Mouse (Mus musculus): ENCODE results near the gene Phb2. TPM values are rescaled to one million over a fixed set of nuclear protein-coding genes. Genes with fewer than 3 reads are reported as not detected.

Gene Phb2
- total RNA-seq, 2 experiments from 2014 or later, result 114 to 129 TPM

DNA sequence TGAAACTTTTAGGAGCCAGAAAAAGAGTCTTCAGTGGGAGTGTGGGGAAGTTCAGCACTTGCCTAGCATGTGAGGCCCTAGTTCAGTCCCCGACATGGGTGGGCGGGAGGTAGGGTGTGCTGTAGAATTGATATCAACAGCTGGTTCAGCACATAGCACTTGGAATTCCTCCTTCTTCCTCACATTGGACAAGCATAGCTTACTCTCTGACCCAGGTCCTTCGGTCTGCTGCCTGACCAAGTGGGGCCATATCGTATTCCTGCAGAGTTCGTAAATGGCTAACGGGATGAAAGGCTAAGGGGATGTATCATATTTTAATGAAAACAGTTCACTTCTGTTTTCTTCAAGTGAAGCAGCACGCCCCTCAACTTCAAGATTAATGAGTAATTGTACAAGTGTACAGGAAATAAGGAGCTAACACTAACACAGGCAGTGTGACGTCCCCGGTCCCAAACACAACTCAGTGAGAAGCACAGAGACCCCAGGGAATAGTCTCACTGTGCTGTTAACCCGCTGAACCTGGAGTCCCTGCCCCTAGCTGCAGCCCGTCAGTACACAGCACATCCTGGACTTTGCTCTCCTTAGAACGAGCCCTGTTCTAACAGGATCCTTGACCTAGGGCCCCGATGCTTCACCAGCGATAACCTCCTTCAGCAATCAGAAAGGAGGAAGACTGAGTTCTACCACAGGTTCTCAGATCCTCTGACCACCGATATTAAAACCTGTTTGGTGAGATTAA is 18.7 kb upstream of the Phb2 start:
- DNase-seq, result no peak

- DNase-seq, result peak; percentile 60 to 77
These were observed 17.8 kb upstream of the Phb2 start for GRCm38 (mm10) chr6:124694166-124694955.

DNA sequence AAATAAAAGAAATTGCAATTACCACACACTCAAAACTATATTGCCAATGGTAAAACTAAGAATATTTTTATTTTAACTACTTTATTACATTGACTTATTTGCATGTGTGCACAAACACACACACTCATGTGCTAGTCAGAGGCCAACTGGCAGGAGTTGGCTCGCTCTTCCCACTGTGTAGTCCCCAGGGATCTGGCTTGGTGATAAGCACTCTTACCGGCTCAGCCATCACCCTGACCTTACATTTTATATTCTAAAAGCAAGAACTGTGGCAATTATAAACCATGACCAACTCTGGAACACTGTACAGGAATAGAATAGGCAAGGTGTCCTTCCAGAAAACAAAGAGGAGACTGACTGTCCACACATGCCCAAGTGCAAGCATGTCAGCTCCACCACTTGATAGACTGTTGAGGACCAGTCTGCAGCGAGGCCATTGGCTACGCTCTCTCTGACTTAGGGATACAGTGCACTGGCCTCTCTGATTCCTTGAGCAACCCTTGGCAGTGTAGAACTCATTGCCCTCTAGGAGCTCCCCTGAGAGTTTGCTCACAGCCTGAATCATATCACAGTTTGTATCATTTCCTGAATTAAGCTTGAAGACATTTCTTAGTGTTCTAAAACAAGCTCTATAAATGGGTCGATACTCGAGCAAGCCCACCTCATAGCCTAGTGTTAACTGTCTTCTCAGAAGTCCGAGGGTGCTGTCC is 15.5 kb upstream of the Phb2 start:
- DNase-seq, result no peak

DNA sequence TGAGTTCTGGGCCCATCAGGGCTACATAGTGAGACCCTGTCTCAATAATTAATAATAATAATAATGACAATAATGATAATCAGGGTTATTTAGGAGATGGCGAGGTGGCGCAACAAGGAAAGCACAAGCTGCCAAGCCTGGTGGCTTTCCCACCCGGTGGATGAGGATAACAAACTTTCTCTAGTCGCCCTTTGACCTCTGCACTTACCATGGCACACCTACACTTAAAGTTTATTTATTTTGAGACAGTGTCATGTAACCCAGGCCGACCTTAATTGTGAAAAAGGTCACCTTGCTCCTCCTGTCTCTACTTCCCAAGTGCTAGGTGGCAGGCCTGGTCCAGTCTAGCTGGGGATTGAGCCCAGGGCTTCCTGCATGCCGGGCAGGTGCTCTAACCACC is 13.4 kb upstream of the Phb2 start:
- DNase-seq, result no peak

- no peak for DNase-seq
These were observed 12.8 kb upstream of the Phb2 start for GRCm38 (mm10) chr6:124699366-124699765.

- DNase-seq, result peak; percentile 46 to 62
These were observed 12.1 kb upstream of the Phb2 start for GRCm38 (mm10) chr6:124699962-124700610.

DNA sequence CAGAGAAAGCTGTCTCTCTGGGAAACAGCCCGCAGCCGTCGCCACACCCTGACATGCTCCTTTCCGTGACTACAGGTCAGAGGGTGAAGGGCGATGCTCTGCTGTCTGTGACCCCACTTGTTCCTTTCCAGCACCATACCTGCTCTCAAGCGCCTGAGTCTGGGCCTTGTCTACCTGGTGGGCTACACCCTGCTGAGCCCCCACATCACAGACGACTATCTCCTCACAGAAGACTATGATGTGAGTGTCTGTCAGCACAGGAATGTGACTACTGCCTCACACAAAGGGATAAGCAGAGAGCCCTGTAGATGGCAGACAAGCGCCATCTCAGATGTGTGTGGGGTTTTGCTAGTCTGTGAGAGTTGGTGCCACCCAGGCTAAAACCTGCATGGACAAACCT is 10.8 kb upstream of the Phb2 start:
- DNase-seq, result no peak

DNA sequence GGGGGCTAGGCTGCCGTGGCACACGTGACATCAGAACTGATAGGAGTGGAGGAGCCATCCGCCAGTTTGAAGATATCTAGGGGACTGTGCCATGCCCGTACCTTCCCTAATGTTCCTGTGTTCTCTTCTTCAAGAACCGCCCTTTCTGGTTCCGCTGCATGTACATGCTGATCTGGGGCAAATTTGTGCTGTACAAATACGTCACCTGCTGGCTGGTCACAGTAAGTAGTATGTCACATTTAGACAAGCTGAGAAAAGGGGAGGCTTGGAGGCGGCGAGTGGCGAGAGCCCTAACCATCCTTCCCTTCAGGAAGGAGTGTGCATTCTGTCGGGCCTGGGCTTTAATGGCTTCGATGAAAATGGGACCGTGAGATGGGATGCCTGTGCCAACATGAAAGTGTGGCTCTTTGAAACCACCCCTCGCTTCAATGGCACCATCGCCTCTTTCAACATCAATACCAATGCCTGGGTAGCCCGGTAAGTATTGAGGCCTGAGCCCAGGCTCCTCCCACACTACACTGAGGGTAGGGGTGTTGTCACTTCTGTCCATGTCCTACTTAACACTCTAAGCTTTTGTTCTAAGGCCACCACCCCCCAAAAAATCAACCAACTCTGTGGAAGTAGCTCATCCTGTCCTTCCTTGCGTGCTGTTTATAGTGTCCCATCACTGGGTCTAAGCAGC is 9.9 kb upstream of the Phb2 start:
- no peak for DNase-seq

DNA sequence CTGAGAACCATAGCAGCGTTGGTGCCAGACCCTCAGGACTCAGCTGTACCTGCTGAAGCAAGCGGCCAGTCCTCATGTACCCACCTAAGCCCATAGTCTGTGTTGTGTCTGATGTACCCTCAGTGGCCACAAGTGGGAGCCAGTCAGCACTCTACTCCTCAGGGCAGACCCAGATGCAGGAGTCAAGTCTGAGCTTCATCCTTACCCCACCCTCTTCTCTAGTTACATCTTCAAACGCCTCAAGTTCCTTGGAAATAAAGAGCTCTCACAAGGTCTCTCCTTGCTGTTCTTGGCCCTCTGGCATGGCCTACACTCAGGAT is 9.4 kb upstream of the Phb2 start:
- DNase-seq, result peak; percentile 54 to 61

DNA sequence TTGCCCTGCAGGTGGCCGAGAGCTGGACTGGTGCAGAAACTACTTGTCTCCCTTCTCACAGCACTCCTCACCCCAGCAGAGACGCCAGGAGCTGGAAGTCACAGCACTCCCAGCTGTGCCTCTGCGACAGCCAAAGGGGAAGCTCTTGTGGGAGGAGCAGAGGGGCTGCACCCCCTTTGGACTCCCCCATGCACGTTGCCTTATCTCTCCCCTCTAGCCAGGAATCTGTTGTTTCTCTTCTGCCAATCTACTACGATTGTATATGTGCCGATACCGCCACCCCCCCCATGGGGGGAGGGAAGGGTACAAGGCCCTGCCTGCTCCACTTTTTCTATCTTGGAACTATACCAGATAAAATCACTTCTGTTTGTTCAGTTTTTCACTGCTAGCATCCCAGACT is 8.3 kb upstream of the Phb2 start:
- no peak for DNase-seq

- DNase-seq, result no peak
These were observed 7.7 kb upstream of the Phb2 start for GRCm38 (mm10) chr6:124704417-124704816.

- peak in 1 of 2 experiments; percentile 27 for DNase-seq
These were observed 6.0 kb upstream of the Phb2 start for GRCm38 (mm10) chr6:124706061-124706627.

DNA sequence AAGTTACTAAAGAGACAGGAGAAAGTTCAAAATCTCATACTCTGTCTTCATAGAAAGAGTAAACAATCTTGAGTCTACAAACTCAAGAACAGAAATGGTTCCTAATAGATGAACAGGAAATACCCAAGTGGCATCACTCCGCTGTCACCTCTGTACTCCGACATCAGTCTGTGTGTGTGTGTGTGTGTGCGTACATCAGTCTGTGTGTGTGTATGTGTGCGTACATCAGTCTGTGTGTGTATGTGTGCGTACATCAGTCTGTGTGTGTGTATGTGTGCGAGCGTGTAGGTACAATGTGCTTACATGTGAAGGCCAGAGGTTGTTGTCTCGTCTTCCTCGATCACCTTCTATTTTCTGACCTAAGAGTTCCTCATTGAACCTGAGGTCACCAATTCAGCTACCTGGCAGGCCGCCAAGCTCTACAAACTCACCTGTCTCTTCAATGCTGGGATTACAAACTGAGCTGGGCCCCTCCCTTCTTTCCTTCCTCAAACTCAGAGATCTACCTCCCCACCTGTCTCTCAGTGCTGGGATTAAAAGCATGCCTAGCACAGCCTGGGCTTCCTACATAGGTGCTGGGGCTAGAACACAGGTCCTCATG is 3.7 kb upstream of the Phb2 start:
- no peak for DNase-seq

- no peak for DNase-seq
These were observed 782 bp downstream of the Phb2 start for GRCm38 (mm10) chr6:124712918-124713317.

DNA sequence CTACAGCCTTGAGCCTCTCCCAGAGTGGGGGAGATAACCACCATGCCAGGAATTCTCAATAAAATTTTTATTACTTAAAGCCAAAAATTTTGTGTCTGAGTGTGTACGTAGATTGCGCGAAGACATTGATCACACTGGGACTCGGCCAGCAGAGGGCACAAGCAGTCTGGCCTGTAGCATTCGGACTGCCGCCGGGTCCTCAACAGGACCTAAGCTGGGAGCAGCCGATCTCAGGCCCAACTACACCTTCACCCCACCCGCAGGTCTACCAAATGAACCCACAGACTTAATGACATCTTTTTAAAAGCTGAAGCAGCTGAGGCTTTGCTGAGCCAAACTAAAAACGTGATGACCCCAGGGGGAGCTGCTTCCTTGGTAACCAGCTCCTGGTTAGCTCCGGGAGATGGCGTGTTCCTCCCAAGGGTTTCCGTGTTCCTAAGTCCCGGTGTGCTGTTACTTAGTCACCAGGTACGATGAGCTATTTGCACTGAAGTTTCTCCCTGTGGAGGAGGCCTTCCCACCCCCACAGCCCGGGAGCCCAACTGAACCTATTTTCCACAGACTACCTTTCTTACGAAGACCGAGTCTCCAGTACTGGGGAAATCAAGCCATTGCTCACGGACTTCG is 4.8 kb downstream of the Phb2 start:
- DNase-seq, result no peak

- DNase-seq, result no peak
These were observed 5.8 kb downstream of the Phb2 start for GRCm38 (mm10) chr6:124717968-124718367.

DNA sequence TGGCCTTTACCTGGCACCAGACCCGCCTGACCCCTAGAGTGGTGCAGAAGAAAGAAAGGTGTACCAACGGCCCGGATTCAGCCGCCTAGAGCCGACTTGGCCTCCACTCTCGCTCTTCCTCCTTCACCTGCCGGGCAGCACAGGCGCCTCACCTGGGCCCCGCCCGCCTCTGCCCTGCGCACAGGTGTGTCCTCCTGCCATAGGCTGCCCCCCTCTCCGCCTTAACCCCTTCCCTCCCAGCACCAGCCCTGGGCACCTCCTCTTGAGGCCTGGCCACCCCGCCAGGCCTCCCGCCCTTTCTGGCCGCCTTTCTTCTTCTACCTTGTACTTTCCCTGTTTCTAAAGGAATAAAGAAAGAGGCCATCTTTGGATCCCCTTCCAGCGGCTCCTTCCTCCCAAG is 6.6 kb downstream of the Phb2 start:
- no peak for DNase-seq

DNA sequence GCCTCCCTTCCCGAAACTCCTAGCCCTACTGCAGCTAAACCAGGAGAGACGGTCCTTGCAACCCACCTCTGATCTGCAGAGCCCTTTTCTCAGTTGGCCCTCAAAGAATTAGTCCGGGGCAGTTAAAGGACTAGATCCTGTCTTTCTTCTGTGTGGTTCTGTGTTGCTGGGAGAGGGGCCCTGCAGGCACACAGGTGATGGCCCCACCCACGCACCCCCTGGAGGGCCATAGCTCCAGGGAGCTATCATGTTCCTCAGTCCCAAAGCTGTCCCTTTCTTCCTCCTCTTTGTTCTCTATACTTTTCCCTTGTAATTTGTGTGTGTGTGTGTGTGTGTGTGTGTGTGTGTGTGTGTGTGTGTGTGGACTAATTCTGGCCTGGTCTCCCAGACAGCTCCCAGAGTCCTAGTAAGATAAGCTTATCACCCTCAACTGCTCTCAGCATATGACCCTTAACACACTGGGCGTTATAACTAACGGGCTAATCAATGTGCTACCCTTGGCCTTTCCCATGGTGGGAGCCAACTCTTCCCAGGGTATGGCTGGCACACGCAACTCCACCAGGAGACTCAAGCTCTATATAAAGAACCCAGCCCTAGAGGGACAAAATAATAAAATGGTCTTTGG is 7.3 kb downstream of the Phb2 start:
- no peak for DNase-seq

- DNase-seq, result no peak
These were observed 8.8 kb downstream of the Phb2 start for GRCm38 (mm10) chr6:124720904-124721303.

DNA sequence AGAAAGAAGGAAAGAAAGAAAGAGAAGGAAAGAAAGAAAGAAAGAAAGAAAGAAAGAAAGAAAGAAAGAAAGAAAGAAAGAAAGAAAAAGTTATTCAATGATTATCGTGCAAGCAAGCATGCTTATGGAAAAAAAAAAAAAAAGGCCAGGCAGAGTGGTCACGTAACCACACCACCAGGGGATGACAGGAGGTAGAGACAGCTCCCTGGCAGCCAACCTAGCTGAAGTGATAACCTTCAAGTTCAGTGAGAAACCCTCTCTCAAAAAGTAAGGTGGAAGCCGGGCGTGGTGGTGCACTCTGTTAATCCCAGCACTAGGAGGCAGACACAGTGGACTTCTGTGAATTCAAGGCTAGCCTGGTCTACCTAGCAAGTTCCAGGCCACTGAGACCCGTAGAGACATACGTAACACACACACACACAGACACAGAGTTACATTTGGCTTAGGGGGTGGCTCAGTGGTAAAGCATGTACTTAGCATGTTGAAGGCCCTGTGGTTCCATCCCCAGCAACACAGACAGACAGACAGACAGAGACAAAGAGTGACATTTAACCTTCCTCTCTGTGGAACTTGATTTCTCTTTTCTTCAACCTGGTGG is 10.8 kb downstream of the Phb2 start:
- DNase-seq, result no peak
